25 mouse cellular contexts compared by ENCODE assay signal in genomic region chr3:31017652-31018051, GRCm38 (mm10). TPM values are rescaled to one million over a fixed set of nuclear protein-coding genes. Genes with fewer than 3 reads are reported as not detected.
A peak's percentile ranks its signal among the peaks of the same experiment; 100 is the strongest.
DNase-seq lines count a peak whose midpoint lies in the region; ATAC-seq and TF ChIP-seq lines count a peak whose summit lies in the region.
"Had no signal": no experiment of that assay in that cellular context is flagged by ENCODE, and none has a peak within 500 bp of the region (broad histone marks: within the 10 kb centered on the region; RNA-seq: fewer than 3 reads in every experiment).

No protein-coding gene starts in this region.

- H3K9ac ChIP-seq in forebrain, embryonic 13.5 days = no peak overlapping the region
- H3K9ac ChIP-seq in forebrain, embryonic 14.5 days (ENCODE audit: low read length) = no peak overlapping the region
- no peak overlapping the region for H3K9ac ChIP-seq in hindbrain, embryonic 14.5 days
- no peak overlapping the region for H3K9ac ChIP-seq in hindbrain, embryonic 16.5 days (ENCODE audit: low read depth, low read length)
- H3K9ac ChIP-seq in midbrain, embryonic 15.5 days = no peak overlapping the region
- no peak overlapping the region for H3K9ac ChIP-seq in midbrain, embryonic 16.5 days (ENCODE audit: low read depth, low read length)
- H3K9ac ChIP-seq: heart, embryonic 12.5 days; limb, embryonic 12.5 days; liver, postnatal 0 days had no signal

- H3K4me2 ChIP-seq in forebrain, embryonic 13.5 days = no peak overlapping the region
- no peak overlapping the region for H3K4me2 ChIP-seq in forebrain, embryonic 14.5 days (ENCODE audit: low read length)
- no peak overlapping the region for H3K4me2 ChIP-seq in hindbrain, embryonic 14.5 days (replicated peaks)
- no peak overlapping the region for H3K4me2 ChIP-seq in hindbrain, embryonic 16.5 days (ENCODE audit: low read length)
- no peak overlapping the region for H3K4me2 ChIP-seq in midbrain, embryonic 15.5 days
- no peak overlapping the region for H3K4me2 ChIP-seq in midbrain, embryonic 16.5 days (ENCODE audit: low read length)
- H3K4me2 ChIP-seq: heart, embryonic 12.5 days; limb, embryonic 12.5 days; liver, embryonic 11.5 days had no signal

- no peaks in the 10 kb centered on the region for H3K9me3 ChIP-seq in forebrain, embryonic 13.5 days (replicated peaks)
- H3K9me3 ChIP-seq in forebrain, embryonic 14.5 days (replicated peaks; ENCODE audit: control insufficient read depth, low read length) = no peaks in the 10 kb centered on the region
- H3K9me3 ChIP-seq in hindbrain, embryonic 14.5 days (ENCODE audit: control insufficient read depth, low read length) = no peaks in the 10 kb centered on the region
- no peaks in the 10 kb centered on the region for H3K9me3 ChIP-seq in hindbrain, embryonic 16.5 days (ENCODE audit: control insufficient read depth, low read length)
- H3K9me3 ChIP-seq in midbrain, embryonic 15.5 days = no peaks in the 10 kb centered on the region
- H3K9me3 ChIP-seq in midbrain, embryonic 16.5 days (replicated peaks; ENCODE audit: control insufficient read depth, low read length, poor library complexity, severe bottlenecking) = no peaks in the 10 kb centered on the region
- H3K9me3 ChIP-seq: heart, embryonic 12.5 days; limb, embryonic 12.5 days had no signal

- DNase-seq in forebrain, embryonic 14.5 days (ENCODE audit: low spot score) = no peak
- no peak for DNase-seq in hindbrain, embryonic 14.5 days (ENCODE audit: low spot score)
- no peak for DNase-seq in urinary bladder, postnatal 14 days (ENCODE audit: low spot score)
- DNase-seq: adrenal gland, postnatal 25 days; cerebellum, adult 8-10 months; cerebellum, postnatal 36 days; gastrocnemius, postnatal 14 days; heart, adult 18-20 months; heart, postnatal 10 days; kidney, adult 2 months; kidney, postnatal 25 days; liver, postnatal 0 days; thymus, adult 18-20 months; thymus, postnatal 36 days had no signal

- no peaks in the 10 kb centered on the region for H3K27me3 ChIP-seq in forebrain, embryonic 13.5 days
- H3K27me3 ChIP-seq in forebrain, embryonic 14.5 days (replicated peaks; ENCODE audit: control insufficient read depth, insufficient read depth, low read length) = no peaks in the 10 kb centered on the region
- H3K27me3 ChIP-seq in hindbrain, embryonic 14.5 days (ENCODE audit: control insufficient read depth, insufficient read depth, low read length) = no peaks in the 10 kb centered on the region
- no peaks in the 10 kb centered on the region for H3K27me3 ChIP-seq in hindbrain, embryonic 16.5 days (replicated peaks; ENCODE audit: control insufficient read depth, insufficient read depth, low read length)
- H3K27me3 ChIP-seq in midbrain, embryonic 15.5 days (replicated peaks) = no peaks in the 10 kb centered on the region
- no peaks in the 10 kb centered on the region for H3K27me3 ChIP-seq in midbrain, embryonic 16.5 days (ENCODE audit: control insufficient read depth, insufficient read depth, low read depth, low read length)
- H3K27me3 ChIP-seq: heart, embryonic 12.5 days; limb, embryonic 12.5 days had no signal

- no peak for TF ChIP-seq POLR2A in embryonic fibroblast, embryonic 13.5 days (IDR thresholded peaks at IDR 0.05; ENCODE audit: low read depth, low read length)

- peaks cover 6% of the 10 kb centered on the region; the same call in 1 of the 2 replicates for H3K4me1 ChIP-seq in forebrain, embryonic 13.5 days
- no peaks in the 10 kb centered on the region for H3K4me1 ChIP-seq in forebrain, embryonic 14.5 days (ENCODE audit: control insufficient read depth, insufficient read depth, low read length)
- 0 out of 2 replicates have a peak, but pooled peaks cover 4% of the 10 kb centered on the region for H3K4me1 ChIP-seq in hindbrain, embryonic 14.5 days (replicated peaks; ENCODE audit: control insufficient read depth, insufficient read depth, low read length)
- peaks cover 2% of the 10 kb centered on the region for H3K4me1 ChIP-seq in hindbrain, embryonic 16.5 days (ENCODE audit: control insufficient read depth, insufficient read depth, low read depth, low read length)
- peaks cover 10% of the 10 kb centered on the region; the same call in 1 of the 2 replicates for H3K4me1 ChIP-seq in midbrain, embryonic 15.5 days
- 0 out of 2 replicates have a peak, but pooled peaks cover 5% of the 10 kb centered on the region for H3K4me1 ChIP-seq in midbrain, embryonic 16.5 days (ENCODE audit: control insufficient read depth, insufficient read depth, low read length)
- peaks cover 45% of the 10 kb centered on the region for H3K4me1 ChIP-seq in embryonic fibroblast, embryonic 13.5 days (ENCODE audit: control insufficient read depth, insufficient read depth, low read length)

- H3K4me3 ChIP-seq in forebrain, embryonic 13.5 days = no peak overlapping the region
- H3K4me3 ChIP-seq in forebrain, embryonic 14.5 days (ENCODE audit: low read depth, low read length) = no peak overlapping the region
- no peak overlapping the region for H3K4me3 ChIP-seq in hindbrain, embryonic 14.5 days (replicated peaks; ENCODE audit: low read length)
- no peak overlapping the region for H3K4me3 ChIP-seq in hindbrain, embryonic 16.5 days (ENCODE audit: low read length)
- H3K4me3 ChIP-seq in midbrain, embryonic 15.5 days = no peak overlapping the region
- no peak overlapping the region for H3K4me3 ChIP-seq in midbrain, embryonic 16.5 days (ENCODE audit: low read depth, low read length)
- H3K4me3 ChIP-seq in embryonic fibroblast, embryonic 13.5 days (ENCODE audit: insufficient read depth, low read length) = no peak overlapping the region
- H3K4me3 ChIP-seq: heart, embryonic 12.5 days; layer of hippocampus, adult 2 months; limb, embryonic 12.5 days had no signal

- H3K36me3 ChIP-seq in forebrain, embryonic 13.5 days (ENCODE audit: poor library complexity, severe bottlenecking) = peaks cover 4% of the 10 kb centered on the region; the same call in 1 of the 2 replicates
- 0 out of 2 replicates have a peak, but pooled peaks cover 2% of the 10 kb centered on the region for H3K36me3 ChIP-seq in forebrain, embryonic 14.5 days (ENCODE audit: control insufficient read depth, insufficient read depth, low read length)
- no peaks in the 10 kb centered on the region; the same call in 1 of the 2 replicates for H3K36me3 ChIP-seq in hindbrain, embryonic 14.5 days (replicated peaks; ENCODE audit: control insufficient read depth, insufficient read depth)
- no peaks in the 10 kb centered on the region for H3K36me3 ChIP-seq in hindbrain, embryonic 16.5 days (ENCODE audit: control insufficient read depth, insufficient read depth, low read length)
- no peaks in the 10 kb centered on the region for H3K36me3 ChIP-seq in midbrain, embryonic 15.5 days (replicated peaks)
- H3K36me3 ChIP-seq in midbrain, embryonic 16.5 days (ENCODE audit: control insufficient read depth, insufficient read depth, low read length) = peaks cover 2% of the 10 kb centered on the region

- ATAC-seq in forebrain, embryonic 13.5 days = peak; percentile 53; the same call in 1 of the 2 replicates
- no peak for ATAC-seq in forebrain, embryonic 14.5 days
- 0 out of 2 replicates have a peak, but pooled peaks have one; percentile 29 for ATAC-seq in hindbrain, embryonic 14.5 days (ENCODE audit: low FRiP score)
- ATAC-seq in hindbrain, embryonic 16.5 days = no peak
- ATAC-seq in midbrain, embryonic 15.5 days (replicated peaks) = peak; percentile 61; the same call in 1 of the 2 replicates
- ATAC-seq in midbrain, embryonic 16.5 days = no peak
- ATAC-seq: liver, postnatal 0 days; lung, postnatal 0 days had no signal

- no peak overlapping the region for H3K27ac ChIP-seq in forebrain, embryonic 13.5 days
- H3K27ac ChIP-seq in forebrain, embryonic 14.5 days (ENCODE audit: low read depth, low read length) = no peak overlapping the region
- H3K27ac ChIP-seq in hindbrain, embryonic 14.5 days = no peak overlapping the region
- no peak overlapping the region for H3K27ac ChIP-seq in hindbrain, embryonic 16.5 days (ENCODE audit: low read depth, low read length)
- no peak overlapping the region for H3K27ac ChIP-seq in midbrain, embryonic 15.5 days
- no peak overlapping the region for H3K27ac ChIP-seq in midbrain, embryonic 16.5 days (ENCODE audit: low read length)
- 0 out of 2 replicates have a peak overlapping the region, but pooled peaks have one; percentile 60 for H3K27ac ChIP-seq in embryonic fibroblast, embryonic 13.5 days (ENCODE audit: insufficient read depth, low read length)
- H3K27ac ChIP-seq: layer of hippocampus, adult 2 months; limb, embryonic 12.5 days; macrophage had no signal

- no peak for TF ChIP-seq CTCF in embryonic fibroblast, embryonic 13.5 days (IDR thresholded peaks at IDR 0.05; ENCODE audit: borderline replicate concordance, insufficient read depth, low read length)

- WGBS in forebrain, embryonic 13.5 days = 58% methylated on average over 4 of the region's 4 CpGs
- 59% methylated on average over 4 of the region's 4 CpGs for WGBS in forebrain, embryonic 14.5 days
- 41% methylated on average over 4 of the region's 4 CpGs for WGBS in hindbrain, embryonic 14.5 days
- 39% methylated on average over 4 of the region's 4 CpGs for WGBS in hindbrain, embryonic 16.5 days
- WGBS in midbrain, embryonic 15.5 days = 31% methylated on average over 4 of the region's 4 CpGs
- 30% methylated on average over 4 of the region's 4 CpGs for WGBS in midbrain, embryonic 16.5 days

RNA-seq across cellular contexts. Expression of gene Prkci, which starts 22.1 kb away (rescaled TPM):
- polyA plus RNA-seq in forebrain, embryonic 13.5 days (2015; fragmentation: Nextera tagmentation; extraction: Ambion mirVana) = 22.1 and 22.8 TPM in 2 replicates
- polyA plus RNA-seq in forebrain, embryonic 14.5 days (2014; fragmentation: Nextera tagmentation; extraction: Ambion mirVana) = 24.8 and 25.8 TPM in 2 replicates
- 34.6 and 39.8 TPM in 2 replicates for polyA plus RNA-seq in hindbrain, embryonic 14.5 days (2014; fragmentation: Nextera tagmentation; extraction: Ambion mirVana)
- 25.3 and 27.9 TPM in 2 replicates for polyA plus RNA-seq in hindbrain, embryonic 16.5 days (2015; fragmentation: Nextera tagmentation; extraction: Ambion mirVana)
- 24.8 and 27.3 TPM in 2 replicates for polyA plus RNA-seq in midbrain, embryonic 15.5 days (2015; fragmentation: Nextera tagmentation; extraction: Ambion mirVana)
- 25.4 and 25.5 TPM in 2 replicates for polyA plus RNA-seq in midbrain, embryonic 16.5 days (2015; fragmentation: Nextera tagmentation; extraction: Ambion mirVana)
- polyA plus RNA-seq in embryonic fibroblast, embryonic 13.5 days (2011; ENCODE audit: insufficient read length, low read depth, missing spikeins) = 110 and 120 TPM in 2 replicates

RNA-seq across cellular contexts. Expression of gene Phc3, which starts 48.4 kb away (rescaled TPM):
- polyA plus RNA-seq in forebrain, embryonic 13.5 days (2015; fragmentation: Nextera tagmentation; extraction: Ambion mirVana) = 6.4 and 7.1 TPM in 2 replicates
- polyA plus RNA-seq in forebrain, embryonic 14.5 days (2014; fragmentation: Nextera tagmentation; extraction: Ambion mirVana) = 4.8 and 5.7 TPM in 2 replicates
- polyA plus RNA-seq in hindbrain, embryonic 14.5 days (2014; fragmentation: Nextera tagmentation; extraction: Ambion mirVana) = 9.2 and 9.9 TPM in 2 replicates
- polyA plus RNA-seq in hindbrain, embryonic 16.5 days (2015; fragmentation: Nextera tagmentation; extraction: Ambion mirVana) = 7.0 TPM in 2 replicates
- 8.6 TPM in 2 replicates for polyA plus RNA-seq in midbrain, embryonic 15.5 days (2015; fragmentation: Nextera tagmentation; extraction: Ambion mirVana)
- 7.8 and 7.9 TPM in 2 replicates for polyA plus RNA-seq in midbrain, embryonic 16.5 days (2015; fragmentation: Nextera tagmentation; extraction: Ambion mirVana)
- polyA plus RNA-seq in embryonic fibroblast, embryonic 13.5 days (2011; ENCODE audit: insufficient read length, low read depth, missing spikeins) = 32.6 and 37.3 TPM in 2 replicates

Comparison
In these comparisons a context has a peak if more than half of its experiments do, and no peak if none do; other contexts are left out.
1. ATAC-seq: peak in forebrain, embryonic 13.5 days (single experiment), hindbrain, embryonic 14.5 days (single experiment) and midbrain, embryonic 15.5 days (single experiment); none in forebrain, embryonic 14.5 days (single experiment), hindbrain, embryonic 16.5 days (single experiment) and midbrain, embryonic 16.5 days (single experiment).